Mouse (Mus musculus) liver, adult 2 months (tissue): ENCODE measurements around the gene Palm.
"Not testable (repeated sequence)": the region's sequence is repeated elsewhere in the genome, so short reads cannot be mapped to it uniquely, and the experiment has no call there.

Experiments
- CTCF ChIP-seq: fragments of 200-500 bp; IDR thresholded peaks from 2 replicates; pipeline ENCODE4 v1.5.1; 2011; ENCODE audit warnings: low read depth, low read length, control low read depth
- POLR2A ChIP-seq: fragments of 200-500 bp; IDR thresholded peaks from 2 replicates; pipeline ENCODE4 v1.6.1; 2011; ENCODE audit warnings: low read length, control low read depth; ENCODE audit not compliant: insufficient read depth; ENCODE audit errors: extremely low read depth

GRCm38 (mm10) chr10:79759675-79760074, 33.7 kb upstream of the Palm start:
- not testable (repeated sequence) for TF ChIP-seq CTCF, POLR2A
